Mouse (Mus musculus) intestine, embryonic 16.5 days (tissue): ENCODE data around the gene Upk1b. TPM values are rescaled to one million over a fixed set of nuclear protein-coding genes. Genes with fewer than 3 reads are reported as not detected.

Experiments used
- ATAC-seq: fragments of 200-750 bp; cut with Nextera tagmentation; 2 replicates; pipeline ENCODE4 v1.8.0; 2017; ENCODE audit warnings: moderate TSS enrichment, moderate library complexity
- H3K27ac ChIP-seq: fragments of 300-500 bp; sonication (generic); 2 replicates; pipeline ENCODE4 v1.5.1; 2014; ENCODE audit warnings: mild to moderate bottlenecking, low read length
- H3K27me3 ChIP-seq: fragments of 300-500 bp; sonication (generic); replicated peaks from 2 replicates; pipeline ENCODE4 v1.6.1; 2014; ENCODE audit warnings: low read length, control low read depth, mixed read lengths; ENCODE audit not compliant: control insufficient read depth, insufficient read depth
- H3K36me3 ChIP-seq: fragments of 300-500 bp; sonication (generic); 2 replicates; pipeline ENCODE4 v1.6.1; 2014; ENCODE audit warnings: low read length, control low read depth; ENCODE audit not compliant: control insufficient read depth, insufficient read depth
- H3K4me1 ChIP-seq: fragments of 300-500 bp; sonication (generic); 2 replicates; pipeline ENCODE4 v1.6.1; 2014; ENCODE audit warnings: low read length, control low read depth, mixed read lengths; ENCODE audit not compliant: control insufficient read depth, insufficient read depth
- H3K4me2 ChIP-seq: fragments of 300-500 bp; sonication (generic); 2 replicates; pipeline ENCODE4 v1.6.1; 2014; ENCODE audit warnings: low read depth, low read length, control low read depth
- H3K4me3 ChIP-seq: fragments of 300-500 bp; sonication (generic); 2 replicates; pipeline ENCODE4 v1.5.1; 2014; ENCODE audit warnings: mild to moderate bottlenecking, low read length
- H3K9ac ChIP-seq: fragments of 300-500 bp; sonication (generic); 2 replicates; pipeline ENCODE4 v1.6.1; 2014; ENCODE audit warnings: low read depth, low read length
- H3K9me3 ChIP-seq: fragments of 300-500 bp; sonication (generic); 2 replicates; pipeline ENCODE4 v1.6.1; 2016; ENCODE audit warnings: low read length, control low read depth; ENCODE audit not compliant: control insufficient read depth
- WGBS: fragments of 180-500 bp; shearing (Covaris S2); extraction: QIAGEN DNeasy Blood & Tissue Kit; methylation state at CpG from one replicate; pipeline ENCODE4 v1.1.7; 2014; 5-methylcytosine and 5-hydroxymethylcytosine counted together
- polyA plus RNA-seq: library from polyadenylated mRNA; unstranded; fragments of >200 nt; fragmentation: Nextera tagmentation; extraction: Ambion mirVana; gene quantifications from 2 replicates; pipeline ENCODE4 v1.2.1, GENCODE M21; 2015

The Upk1b gene
- polyA plus RNA-seq, 1 experiment from 2014 or later: 13.6 TPM

- no peak for ATAC-seq
- Histone ChIP-seq H3K9ac (no peak overlapping the region), H3K4me1 (peaks cover 4% of the 10 kb centered on the region), H3K9me3 (no peaks in the 10 kb centered on the region), H3K4me2 (no peak overlapping the region), H3K27me3 (no peaks in the 10 kb centered on the region), H3K36me3 (0 out of 2 replicates have a peak, but pooled peaks cover 4% of the 10 kb centered on the region), H3K4me3 (no peak overlapping the region), H3K27ac (no peak overlapping the region)
- WGBS: 83% methylated on average over 8 of the region's 8 CpGs
Measured at GRCm38 (mm10) chr16:38767761-38768160, 32.4 kb downstream of the Upk1b start.

GRCm38 (mm10) chr16:38766671-38767070 lies 33.5 kb downstream of the Upk1b start:
- H3K4me1 ChIP-seq: no peaks in the 10 kb centered on the region; the same call in 1 of the 2 replicates
- no peak overlapping the region for H3K4me3 ChIP-seq
- H3K9me3 ChIP-seq: no peaks in the 10 kb centered on the region
- H3K27ac ChIP-seq: no peak overlapping the region
- no peak overlapping the region for H3K9ac ChIP-seq
- H3K27me3 ChIP-seq: no peaks in the 10 kb centered on the region
- ATAC-seq: no peak
- H3K4me2 ChIP-seq: no peak overlapping the region
- 56% methylated on average over 3 of the region's 3 CpGs for WGBS
- H3K36me3 ChIP-seq: 0 out of 2 replicates have a peak, but pooled peaks cover 4% of the 10 kb centered on the region

DNA sequence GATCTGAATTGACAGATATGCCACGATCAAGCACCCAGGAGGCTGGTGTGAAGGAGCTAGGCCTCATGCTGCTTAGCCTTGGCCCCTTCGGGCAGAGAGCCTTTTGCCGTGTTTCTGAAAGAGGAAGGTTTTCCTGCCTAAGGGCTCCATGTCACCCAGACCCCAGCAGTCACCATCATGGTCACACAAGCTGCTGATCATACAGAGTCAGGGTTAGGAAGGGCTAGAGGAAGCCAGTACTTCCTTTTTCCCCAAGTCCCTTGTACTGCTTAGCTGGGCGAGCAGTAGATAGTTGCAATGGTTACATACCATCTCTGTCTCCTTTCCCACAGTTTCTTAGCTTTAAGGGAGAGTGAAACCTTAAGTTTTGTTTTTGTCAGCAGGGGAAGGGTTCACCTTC lies 36.6 kb downstream of the Upk1b start:
- no peaks in the 10 kb centered on the region for H3K27me3 ChIP-seq
- H3K4me3 ChIP-seq: no peak overlapping the region
- no peak overlapping the region for H3K4me2 ChIP-seq
- H3K9ac ChIP-seq: no peak overlapping the region
- no peaks in the 10 kb centered on the region for H3K4me1 ChIP-seq
- 0 out of 2 replicates have a peak overlapping the region, but pooled peaks have one; percentile 24 for H3K27ac ChIP-seq
- ATAC-seq: no peak
- no peaks in the 10 kb centered on the region for H3K9me3 ChIP-seq
- no peaks in the 10 kb centered on the region for H3K36me3 ChIP-seq
- 83% methylated on average over 4 of the region's 4 CpGs for WGBS

DNA sequence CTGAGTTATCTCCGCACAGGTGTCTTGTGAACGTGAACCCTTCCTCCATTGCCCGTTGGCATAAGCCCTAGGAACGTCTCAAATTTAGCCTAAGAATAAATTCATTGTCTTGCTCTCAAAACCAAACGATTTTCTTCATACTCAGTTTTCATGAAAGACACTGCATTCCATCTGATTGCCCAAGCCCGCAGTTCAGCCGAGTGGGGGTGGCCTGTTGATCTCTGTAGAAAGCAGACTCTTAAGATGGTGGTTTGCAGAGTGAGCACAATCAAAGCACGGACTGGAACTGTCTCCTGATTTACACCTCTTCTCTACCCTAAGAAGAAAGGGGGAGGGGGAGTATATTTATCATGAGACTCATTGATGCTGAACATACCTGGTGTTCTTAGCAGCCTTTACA lies 37.7 kb downstream of the Upk1b start:
- Histone ChIP-seq H3K27me3 (no peaks in the 10 kb centered on the region), H3K4me3 (no peak overlapping the region), H3K4me1 (no peaks in the 10 kb centered on the region), H3K9ac (no peak overlapping the region), H3K9me3 (no peaks in the 10 kb centered on the region), H3K4me2 (no peak overlapping the region), H3K27ac (no peak overlapping the region), H3K36me3 (0 out of 2 replicates have a peak, but pooled peaks cover 2% of the 10 kb centered on the region)
- no peak for ATAC-seq
- WGBS: 87% methylated on average over 8 of the region's 8 CpGs

GRCm38 (mm10) chr16:38761972-38762371 lies 38.2 kb downstream of the Upk1b start:
- no peak for ATAC-seq

DNA sequence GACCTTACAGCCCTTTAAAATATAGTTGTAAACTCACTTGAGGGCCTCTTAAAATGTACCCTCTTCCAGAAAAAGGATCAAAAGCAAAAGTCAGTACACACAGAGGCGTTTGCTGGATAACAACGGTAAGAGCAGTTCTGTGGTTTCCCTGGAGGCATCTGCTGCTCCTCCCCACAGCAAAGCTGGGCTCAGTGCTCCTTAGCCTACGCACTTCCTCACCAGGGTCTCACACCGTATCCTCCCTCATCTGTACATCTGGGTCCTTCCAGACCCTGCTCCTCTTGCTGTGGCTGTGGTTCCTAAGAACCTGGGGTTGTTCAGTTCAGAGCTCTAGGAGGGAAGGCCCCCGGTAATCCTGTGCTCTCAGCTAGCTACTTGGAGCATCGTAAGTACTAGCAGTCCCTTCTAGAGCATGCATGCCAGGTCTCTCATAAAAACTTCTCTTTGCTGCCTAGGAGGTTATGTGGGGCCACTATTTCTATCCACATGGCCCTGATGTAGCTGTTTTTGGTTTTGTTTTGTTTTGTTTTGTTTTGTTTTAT lies 39.2 kb downstream of the Upk1b start:
- ATAC-seq: no peak
- 79% methylated on average over 6 of the region's 6 CpGs for WGBS
- no peak overlapping the region for H3K9ac ChIP-seq

More at GRCm38 (mm10) chr16:38761972-38762371, 38.2 kb downstream of the Upk1b start:
- Histone ChIP-seq H3K27ac (no peak overlapping the region), H3K4me3 (no peak overlapping the region), H3K9ac (no peak overlapping the region), H3K4me1 (no peaks in the 10 kb centered on the region), H3K4me2 (no peak overlapping the region), H3K9me3 (no peaks in the 10 kb centered on the region), H3K36me3 (0 out of 2 replicates have a peak, but pooled peaks cover 2% of the 10 kb centered on the region), H3K27me3 (no peaks in the 10 kb centered on the region)
- WGBS: 80% methylated on average over 5 of the region's 5 CpGs

GRCm38 (mm10) chr16:38760239-38760638 lies 39.9 kb downstream of the Upk1b start:
- WGBS: 96% methylated on average over 5 of the region's 5 CpGs
- peaks cover 2% of the 10 kb centered on the region; the same call in 1 of the 2 replicates for H3K4me1 ChIP-seq
- H3K9me3 ChIP-seq: no peaks in the 10 kb centered on the region
- no peak overlapping the region for H3K9ac ChIP-seq
- no peak overlapping the region for H3K4me3 ChIP-seq
- H3K36me3 ChIP-seq: 0 out of 2 replicates have a peak, but pooled peaks cover 2% of the 10 kb centered on the region
- no peak overlapping the region for H3K27ac ChIP-seq
- no peak for ATAC-seq
- H3K4me2 ChIP-seq: no peak overlapping the region
- H3K27me3 ChIP-seq: no peaks in the 10 kb centered on the region

More for the DNA sequence above, 39.2 kb downstream of the Upk1b start:
- no peaks in the 10 kb centered on the region for H3K27me3 ChIP-seq
- no peaks in the 10 kb centered on the region for H3K9me3 ChIP-seq
- 0 out of 2 replicates have a peak, but pooled peaks cover 2% of the 10 kb centered on the region for H3K36me3 ChIP-seq
- H3K27ac ChIP-seq: no peak overlapping the region
- no peak overlapping the region for H3K4me3 ChIP-seq
- H3K4me2 ChIP-seq: no peak overlapping the region
- H3K4me1 ChIP-seq: no peaks in the 10 kb centered on the region; the same call in 1 of the 2 replicates

GRCm38 (mm10) chr16:38758104-38758861 lies 41.8 kb downstream of the Upk1b start:
- 0 out of 2 replicates have a peak overlapping the region, but pooled peaks have one; percentile 41 for H3K27ac ChIP-seq
- no peaks in the 10 kb centered on the region for H3K27me3 ChIP-seq
- no peak overlapping the region for H3K4me3 ChIP-seq
- peak; percentile 58 for ATAC-seq
- H3K9ac ChIP-seq: no peak overlapping the region
- no peaks in the 10 kb centered on the region for H3K9me3 ChIP-seq
- no peak overlapping the region for H3K4me2 ChIP-seq
- 0 out of 2 replicates have a peak, but pooled peaks cover 2% of the 10 kb centered on the region for H3K36me3 ChIP-seq
- peaks cover 2% of the 10 kb centered on the region; the same call in 1 of the 2 replicates for H3K4me1 ChIP-seq
- 79% methylated on average over 12 of the region's 12 CpGs for WGBS

GRCm38 (mm10) chr16:38757626-38758025 lies 42.5 kb downstream of the Upk1b start:
- Histone ChIP-seq H3K4me1 (peaks cover 2% of the 10 kb centered on the region; the same call in 1 of the 2 replicates), H3K36me3 (0 out of 2 replicates have a peak, but pooled peaks cover 2% of the 10 kb centered on the region), H3K27ac (0 out of 2 replicates have a peak overlapping the region, but pooled peaks have one; percentile 41), H3K9ac (no peak overlapping the region), H3K9me3 (no peaks in the 10 kb centered on the region), H3K27me3 (no peaks in the 10 kb centered on the region), H3K4me3 (no peak overlapping the region), H3K4me2 (no peak overlapping the region)
- 93% methylated on average over 19 of the region's 19 CpGs for WGBS
- no peak for ATAC-seq
